7 mouse cellular contexts compared by ENCODE assay signal in genomic region chr7:141122245-141122644, GRCm38 (mm10). TPM values are rescaled to one million over a fixed set of nuclear protein-coding genes. Genes with fewer than 3 reads are reported as not detected.
DNase-seq lines count a peak whose midpoint lies in the region; ATAC-seq and TF ChIP-seq lines count a peak whose summit lies in the region.

Ptdss2 (plus strand) TSS chr7:141122382.

- 33% methylated on average over 14 of the region's 14 CpGs for WGBS in bone marrow, adult 2 months
- WGBS in limb, embryonic 12.5 days = 39% methylated on average over 14 of the region's 14 CpGs
- WGBS in midbrain, embryonic 14.5 days = 55% methylated on average over 14 of the region's 14 CpGs

- no peak for TF ChIP-seq POLR2A in MEL (IDR thresholded peaks at IDR 0.05; ENCODE audit: control insufficient read depth in 1 of 2, insufficient read depth in 1 of 2, low read depth in 1 of 2, low read length in 2 of 2, poor library complexity in 1 of 2)
- no peak for TF ChIP-seq POLR2A in bone marrow, adult 2 months (IDR thresholded peaks at IDR 0.05; ENCODE audit: borderline replicate concordance, control insufficient read depth, low read depth, low read length)

- no peaks in the 10 kb centered on the region for H3K79me2 ChIP-seq in MEL (ENCODE audit: control insufficient read depth, insufficient read depth, low read length, poor library complexity)

- peaks cover 7 to 22% of the 10 kb centered on the region in 2 experiments for H3K4me1 ChIP-seq in MEL (ENCODE audit: control insufficient read depth in 1 of 2, insufficient read depth in 2 of 2, low read length in 2 of 2)
- peaks cover 2% of the 10 kb centered on the region for H3K4me1 ChIP-seq in bone marrow, adult 2 months (ENCODE audit: control insufficient read depth, insufficient read depth, low read length)
- peaks cover 4% of the 10 kb centered on the region; the same call in 1 of the 2 replicates for H3K4me1 ChIP-seq in limb, embryonic 12.5 days (replicated peaks)
- no peaks in the 10 kb centered on the region for H3K4me1 ChIP-seq in midbrain, embryonic 14.5 days (ENCODE audit: control insufficient read depth, insufficient read depth, low read length)

- TF ChIP-seq EP300 in MEL (IDR thresholded peaks at IDR 0.05; ENCODE audit: low read depth in 1 of 2, low read length in 2 of 2) = no peak

- intact Hi-C loops in gastrocnemius, postnatal 14 days (cut with DNase I; ENCODE audit: low total_unique reads) = no loop called here

- no peaks in the 10 kb centered on the region for H3K27me3 ChIP-seq in MEL (ENCODE audit: control insufficient read depth in 1 of 2, insufficient read depth in 2 of 2, low read length in 2 of 2)
- peaks cover 11% of the 10 kb centered on the region; the same call in 1 of the 2 replicates for H3K27me3 ChIP-seq in limb, embryonic 12.5 days
- no peaks in the 10 kb centered on the region for H3K27me3 ChIP-seq in midbrain, embryonic 14.5 days (ENCODE audit: control insufficient read depth, insufficient read depth, low read length)

- TF ChIP-seq CTCF in MEL (IDR thresholded peaks at IDR 0.05 in 2 of 3, conservative IDR thresholded peaks at IDR 0.05 in 1 of 3; ENCODE audit: control insufficient read depth in 1 of 3, insufficient read depth in 1 of 3, low read depth in 2 of 3, low read length in 3 of 3, poor library complexity in 1 of 3, severe bottlenecking in 1 of 3) = no peak
- no peak for TF ChIP-seq CTCF in bone marrow, adult 2 months (IDR thresholded peaks at IDR 0.05; ENCODE audit: control insufficient read depth, insufficient read depth, low read length)

- H3K9me3 ChIP-seq in MEL (replicated peaks; ENCODE audit: insufficient read depth, low read length) = no peaks in the 10 kb centered on the region
- H3K9me3 ChIP-seq in limb, embryonic 12.5 days = no peaks in the 10 kb centered on the region
- no peaks in the 10 kb centered on the region for H3K9me3 ChIP-seq in midbrain, embryonic 14.5 days (ENCODE audit: control insufficient read depth, low read length)

- peak within 1 kb of the TSS; percentile 71 for H3K9ac ChIP-seq in MEL (ENCODE audit: control insufficient read depth, low read depth, low read length, poor library complexity, severe bottlenecking)
- peak within 1 kb of the TSS; percentile 66 for H3K9ac ChIP-seq in limb, embryonic 12.5 days (replicated peaks)
- H3K9ac ChIP-seq in midbrain, embryonic 14.5 days (replicated peaks; ENCODE audit: low read length) = peak within 1 kb of the TSS; percentile 65

- peak within 1 kb of the TSS; percentile 69 for H3K4me2 ChIP-seq in limb, embryonic 12.5 days
- H3K4me2 ChIP-seq in midbrain, embryonic 14.5 days (ENCODE audit: low read length) = peak within 1 kb of the TSS; percentile 73

- peak within 1 kb of the TSS; percentile 84 to 99 for H3K4me3 ChIP-seq in MEL (ENCODE audit: control insufficient read depth in 1 of 2, insufficient read depth in 1 of 2, low read depth in 2 of 2, low read length in 2 of 2)
- H3K4me3 ChIP-seq in bone marrow, adult 2 months (replicated peaks; ENCODE audit: control insufficient read depth, low read depth, low read length) = peak within 1 kb of the TSS; percentile 90
- H3K4me3 ChIP-seq in limb, embryonic 12.5 days (replicated peaks) = peak within 1 kb of the TSS; percentile 56
- peak within 1 kb of the TSS; percentile 60 for H3K4me3 ChIP-seq in midbrain, embryonic 14.5 days (replicated peaks; ENCODE audit: low read depth, low read length)

- H3K27ac ChIP-seq in MEL (ENCODE audit: control insufficient read depth, low read depth, low read length) = peak within 1 kb of the TSS; percentile 24; the same call in 1 of the 2 replicates
- H3K27ac ChIP-seq in bone marrow, adult 2 months (ENCODE audit: control insufficient read depth, insufficient read depth, low read depth, low read length, poor library complexity) = peak within 1 kb of the TSS; percentile 76
- H3K27ac ChIP-seq in limb, embryonic 12.5 days = peak within 1 kb of the TSS; percentile 89
- peak within 1 kb of the TSS; percentile 79 for H3K27ac ChIP-seq in midbrain, embryonic 14.5 days (replicated peaks; ENCODE audit: low read depth, low read length)

- peaks cover 0 to 20% of the 10 kb centered on the region in 2 experiments; a peak in 2 of 4 replicates for H3K36me3 ChIP-seq in MEL (ENCODE audit: control insufficient read depth in 1 of 2, insufficient read depth in 2 of 2, low read length in 2 of 2)
- no peaks in the 10 kb centered on the region for H3K36me3 ChIP-seq in limb, embryonic 12.5 days
- H3K36me3 ChIP-seq in midbrain, embryonic 14.5 days (ENCODE audit: control insufficient read depth, insufficient read depth, low read length) = no peaks in the 10 kb centered on the region

- DNase-seq in MEL (ENCODE audit: low read depth, low spot score) = no peak
- no peak for DNase-seq in gastrocnemius, postnatal 14 days
- DNase-seq in induced T-regulatory cell, adult 2 months (ENCODE audit: low read depth) = peak; percentile 37
- DNase-seq in midbrain, embryonic 14.5 days = peak; percentile 7
- no peak for DNase-seq in retina, embryonic 14.5 days (ENCODE audit: low spot score)

- TF ChIP-seq RAD21 in MEL (IDR thresholded peaks at IDR 0.05; ENCODE audit: low read depth, low read length) = no peak

- no peak for ATAC-seq in limb, embryonic 12.5 days (ENCODE audit: insufficient number of reproducible peaks, insufficient read depth, low FRiP score, low TSS enrichment, low read depth)
- no peak for ATAC-seq in midbrain, embryonic 14.5 days (ENCODE audit: low FRiP score, low TSS enrichment)

TF ChIP-seq in MEL, 35 proteins besides CTCF, POLR2A, EP300 and RAD21:
- no peak for TF ChIP-seq TCF12 (IDR thresholded peaks at IDR 0.05; ENCODE audit: low read depth, low read length)
- TF ChIP-seq GATA1 (IDR thresholded peaks at IDR 0.05; ENCODE audit: low read depth, low read length) = no peak
- no peak for TF ChIP-seq MYB (IDR thresholded peaks at IDR 0.05; ENCODE audit: low read depth, low read length)
- TF ChIP-seq E2F4 (IDR thresholded peaks at IDR 0.05; ENCODE audit: borderline replicate concordance, low read depth, low read length) = no peak
- TF ChIP-seq ZKSCAN1 (IDR thresholded peaks at IDR 0.05; ENCODE audit: low read depth, low read length) = no peak
- TF ChIP-seq USF2 (IDR thresholded peaks at IDR 0.05; ENCODE audit: borderline replicate concordance in 1 of 2, insufficient read depth in 1 of 2, low read depth in 1 of 2, low read length in 2 of 2) = no peak
- TF ChIP-seq ELF1 (IDR thresholded peaks at IDR 0.05; ENCODE audit: low read depth, low read length) = no peak
- no peak for TF ChIP-seq CHD2 (IDR thresholded peaks at IDR 0.05; ENCODE audit: low read length)
- TF ChIP-seq TAL1 (IDR thresholded peaks at IDR 0.05; ENCODE audit: low read length) = no peak
- TF ChIP-seq ZC3H11A (IDR thresholded peaks at IDR 0.05; ENCODE audit: low read depth, low read length) = no peak
- TF ChIP-seq MAX (IDR thresholded peaks at IDR 0.05; ENCODE audit: low read length) = no peak
- TF ChIP-seq CHD1 (IDR thresholded peaks at IDR 0.05; ENCODE audit: low read depth, low read length) = no peak

RNA-seq across cellular contexts. Expression of gene Ptdss2, which starts in this region (rescaled TPM):
- 12.2 and 16.9 TPM in 2 replicates for total RNA-seq in MEL (2012; rRNA removed)
- polyA plus RNA-seq in MEL (2012; ENCODE audit: insufficient read depth in 1 of 2, insufficient read length in 2 of 2, low read depth in 1 of 2, low replicate concordance in 2 of 2, missing spikeins in 1 of 2) = 10 to 100 TPM in 1 of 2 experiments, not detected in 1; 44.9 TPM
- 66.7 and 84.6 TPM in 2 replicates for polyA plus RNA-seq in bone marrow, adult 2 months (2011; ENCODE audit: insufficient read depth, insufficient read length, low replicate concordance, missing spikeins)
- 10 to 100 TPM; 15.5 to 21.9 TPM for total RNA-seq in gastrocnemius, postnatal 14 days (2021)
- polyA plus RNA-seq in limb, embryonic 12.5 days (2016; fragmentation: Nextera tagmentation; extraction: Ambion mirVana) = 76.0 and 76.7 TPM in 2 replicates
- 69.4 and 77.6 TPM in 2 replicates for polyA plus RNA-seq in midbrain, embryonic 14.5 days (2014; fragmentation: Nextera tagmentation; extraction: Ambion mirVana)

Comparison
In these comparisons a context has a peak if more than half of its experiments do, and no peak if none do; other contexts are left out.
1. DNase-seq: peak in induced T-regulatory cell, adult 2 months (single experiment) and midbrain, embryonic 14.5 days (single experiment); none in MEL (single experiment), gastrocnemius, postnatal 14 days (single experiment) and retina, embryonic 14.5 days (single experiment).
2. H3K27ac ChIP-seq: peak in every context shown above with its lines; median percentile 89 in limb, embryonic 12.5 days; 79 in midbrain, embryonic 14.5 days; 76 in bone marrow, adult 2 months; 24 in MEL.
3. Peak in every context shown above with its lines, with median percentiles within 50 percentile points of each other: H3K4me3 ChIP-seq and H3K9ac ChIP-seq.